Mouse (Mus musculus) bone marrow macrophage, adult 2 months (primary cell): ENCODE results near the gene Ptprm. TPM values are rescaled to one million over a fixed set of nuclear protein-coding genes. Genes with fewer than 3 reads are reported as not detected.

Experiments
- H3K27ac ChIP-seq: 2 replicates; pipeline ENCODE4 v1.5.1; 2012; ENCODE audit warnings: low read depth, low read length; ENCODE audit not compliant: insufficient read depth
- H3K4me1 ChIP-seq: 2 replicates; pipeline ENCODE4 v1.6.1; 2012; ENCODE audit warnings: low read length; ENCODE audit not compliant: control insufficient read depth, insufficient read depth
- H3K4me3 ChIP-seq: 2 replicates; pipeline ENCODE4 v1.5.1; 2012; ENCODE audit warnings: mild to moderate bottlenecking, low read length, moderate library complexity; ENCODE audit not compliant: insufficient read depth
- CTCF ChIP-seq: IDR thresholded peaks from 2 replicates; pipeline ENCODE4 v1.5.1; 2012; ENCODE audit warnings: low read depth, mild to moderate bottlenecking, low read length, moderate library complexity
- POLR2A ChIP-seq: IDR thresholded peaks from 2 replicates; pipeline ENCODE4 v1.6.1; 2012; ENCODE audit warnings: mild to moderate bottlenecking, low read depth, low read length, borderline replicate concordance
- polyA plus RNA-seq: library from polyadenylated mRNA; stranded (reverse); fragments of >200 nt; gene quantifications from 2 replicates; pipeline ENCODE4 v1.2.4, GENCODE M21; 2012; ENCODE audit not compliant: missing spikeins, insufficient read depth, insufficient read length

The Ptprm gene
- 0.34 and 0.57 TPM in 2 replicates for polyA plus RNA-seq

GRCm38 (mm10) chr17:67354451-67355011 is at the start of gene Ptprm:
Gene Ptprm, minus strand, starts transcription at chr17:67354457.
- H3K4me3 ChIP-seq: 0 out of 2 replicates have a peak within 1 kb of the TSS, but pooled peaks have one; percentile 5
- TF ChIP-seq CTCF (no peak), POLR2A (no peak)
- no peaks in the 10 kb centered on the region for H3K4me1 ChIP-seq
- H3K27ac ChIP-seq: no peak within 1 kb of the TSS

GRCm38 (mm10) chr17:67396205-67396604 is 41.9 kb upstream of the Ptprm start:
- Histone ChIP-seq H3K4me3 (no peak overlapping the region), H3K4me1 (no peaks in the 10 kb centered on the region), H3K27ac (no peak overlapping the region)
- TF ChIP-seq POLR2A (no peak), CTCF (no peak)

GRCm38 (mm10) chr17:67390851-67391250 is 36.6 kb upstream of the Ptprm start:
- H3K27ac ChIP-seq: no peak overlapping the region
- no peak overlapping the region for H3K4me3 ChIP-seq
- no peak for TF ChIP-seq POLR2A
- TF ChIP-seq CTCF: no peak
- H3K4me1 ChIP-seq: no peaks in the 10 kb centered on the region

GRCm38 (mm10) chr17:67388171-67388570 is 33.9 kb upstream of the Ptprm start:
- no peak overlapping the region for H3K4me3 ChIP-seq
- no peaks in the 10 kb centered on the region for H3K4me1 ChIP-seq
- H3K27ac ChIP-seq: no peak overlapping the region
- TF ChIP-seq CTCF (no peak), POLR2A (no peak)

GRCm38 (mm10) chr17:67385286-67385685 is 31.0 kb upstream of the Ptprm start:
- Histone ChIP-seq H3K4me3 (no peak overlapping the region), H3K4me1 (no peaks in the 10 kb centered on the region), H3K27ac (no peak overlapping the region)
- TF ChIP-seq CTCF (no peak), POLR2A (no peak)

- Histone ChIP-seq H3K4me3 (no peak overlapping the region), H3K27ac (no peak overlapping the region), H3K4me1 (no peaks in the 10 kb centered on the region)
- TF ChIP-seq POLR2A (no peak), CTCF (no peak)
Observed at GRCm38 (mm10) chr17:67383635-67384034, 29.4 kb upstream of the Ptprm start.

GRCm38 (mm10) chr17:67381618-67382017 is 27.4 kb upstream of the Ptprm start:
- no peak overlapping the region for H3K4me3 ChIP-seq
- no peak overlapping the region for H3K27ac ChIP-seq
- no peaks in the 10 kb centered on the region for H3K4me1 ChIP-seq
- TF ChIP-seq POLR2A (no peak), CTCF (no peak)

GRCm38 (mm10) chr17:67367866-67368265 is 13.6 kb upstream of the Ptprm start:
- no peaks in the 10 kb centered on the region for H3K4me1 ChIP-seq
- H3K27ac ChIP-seq: no peak overlapping the region
- H3K4me3 ChIP-seq: no peak overlapping the region
- TF ChIP-seq POLR2A: no peak
- no peak for TF ChIP-seq CTCF

- H3K27ac ChIP-seq: no peak overlapping the region
- TF ChIP-seq POLR2A: no peak
- TF ChIP-seq CTCF: no peak
- no peaks in the 10 kb centered on the region for H3K4me1 ChIP-seq
- no peak overlapping the region for H3K4me3 ChIP-seq
Observed at GRCm38 (mm10) chr17:67364491-67364890, 10.2 kb upstream of the Ptprm start.

GRCm38 (mm10) chr17:67363377-67364070 is 9.3 kb upstream of the Ptprm start:
- TF ChIP-seq POLR2A (no peak), CTCF (no peak)
- Histone ChIP-seq H3K4me1 (no peaks in the 10 kb centered on the region), H3K4me3 (no peak overlapping the region), H3K27ac (no peak overlapping the region)

- Histone ChIP-seq H3K27ac (no peak overlapping the region), H3K4me3 (no peak overlapping the region), H3K4me1 (no peaks in the 10 kb centered on the region)
- TF ChIP-seq POLR2A: no peak
- TF ChIP-seq CTCF: no peak
Observed at GRCm38 (mm10) chr17:67362131-67362530, 7.9 kb upstream of the Ptprm start.

GRCm38 (mm10) chr17:67360606-67361005 is 6.3 kb upstream of the Ptprm start:
- Histone ChIP-seq H3K4me3 (no peak overlapping the region), H3K4me1 (no peaks in the 10 kb centered on the region), H3K27ac (no peak overlapping the region)
- TF ChIP-seq POLR2A (no peak), CTCF (no peak)
